Comparison of ENCODE assay signal across 8 mouse cellular contexts in genomic region chr4:155760613-155761355, GRCm38 (mm10). TPM values are rescaled to one million over a fixed set of nuclear protein-coding genes. Genes with fewer than 3 reads are reported as not detected.
DNase-seq lines count a peak whose midpoint lies in the region; ATAC-seq and TF ChIP-seq lines count a peak whose summit lies in the region.

TSS of gene Atad3a (minus strand) at chr4:155761093.

- H3K36me3 ChIP-seq in forebrain, embryonic 10.5 days (replicated peaks): peaks cover 30% of the 10 kb centered on the region
- H3K36me3 ChIP-seq in heart, embryonic 15.5 days: peaks cover 11% of the 10 kb centered on the region
- H3K36me3 ChIP-seq in liver, embryonic 14.5 days (replicated peaks; ENCODE audit: control insufficient read depth, insufficient read depth, low read depth): peaks cover 1% of the 10 kb centered on the region
- H3K36me3 ChIP-seq in neural tube, embryonic 11.5 days (ENCODE audit: control insufficient read depth, insufficient read depth, low read length): peaks cover 7% of the 10 kb centered on the region; the same call in 1 of the 2 replicates
- H3K36me3 ChIP-seq in stomach, postnatal 0 days (ENCODE audit: control insufficient read depth, insufficient read depth, low read length): peaks cover 1% of the 10 kb centered on the region

- no peaks in the 10 kb centered on the region for H3K27me3 ChIP-seq in forebrain, embryonic 10.5 days (ENCODE audit: poor library complexity, severe bottlenecking)
- H3K27me3 ChIP-seq in heart, embryonic 15.5 days: no peaks in the 10 kb centered on the region
- no peaks in the 10 kb centered on the region for H3K27me3 ChIP-seq in liver, embryonic 14.5 days (ENCODE audit: control insufficient read depth, insufficient read depth, low read length)
- H3K27me3 ChIP-seq in neural tube, embryonic 11.5 days (ENCODE audit: control insufficient read depth, insufficient read depth, low read length): no peaks in the 10 kb centered on the region
- no peaks in the 10 kb centered on the region for H3K27me3 ChIP-seq in stomach, postnatal 0 days (ENCODE audit: control insufficient read depth, insufficient read depth, low read length)

- H3K4me2 ChIP-seq in heart, embryonic 15.5 days: peak within 1 kb of the TSS; percentile 95
- H3K4me2 ChIP-seq in liver, embryonic 14.5 days (ENCODE audit: low read depth): peak within 1 kb of the TSS; percentile 100
- H3K4me2 ChIP-seq in neural tube, embryonic 11.5 days (ENCODE audit: low read depth): peak within 1 kb of the TSS; percentile 99
- H3K4me2 ChIP-seq in stomach, postnatal 0 days (replicated peaks; ENCODE audit: low read depth): peak within 1 kb of the TSS; percentile 94

- DNase-seq in CD8-positive naive resting alpha-beta T cell, adult 2 months (ENCODE audit: low read depth in 2 of 2, low spot score in 2 of 2): peak; percentile 92 to 95
- peak; percentile 89 for DNase-seq in c-Kit-positive CD71-negative TER-119-negative erythroid progenitor cells, embryonic 14.5 days (ENCODE audit: low read depth)
- peak; percentile 96 for DNase-seq in forebrain, embryonic 10.5 days (ENCODE audit: extremely low spot score, low spot score)
- peak; percentile 97 to 98 for DNase-seq in kidney, postnatal 25 days
- DNase-seq in liver, embryonic 14.5 days (ENCODE audit: low read depth in 3 of 3, low spot score in 3 of 3): peak; percentile 94 to 96 (median 95)
- peak; percentile 96 for DNase-seq in neural tube, embryonic 11.5 days (ENCODE audit: low spot score)
- DNase-seq in stomach, postnatal 0 days (ENCODE audit: low spot score): peak; percentile 97

- H3K4me3 ChIP-seq in forebrain, embryonic 10.5 days: peak within 1 kb of the TSS; percentile 81
- H3K4me3 ChIP-seq in heart, embryonic 15.5 days: peak within 1 kb of the TSS; percentile 82
- peak within 1 kb of the TSS; percentile 84 to 86 for H3K4me3 ChIP-seq in liver, embryonic 14.5 days (ENCODE audit: insufficient read depth in 1 of 2, low read depth in 2 of 2, low read length in 2 of 2)
- H3K4me3 ChIP-seq in neural tube, embryonic 11.5 days (ENCODE audit: low read depth, low read length): peak within 1 kb of the TSS; percentile 80
- peak within 1 kb of the TSS; percentile 68 for H3K4me3 ChIP-seq in stomach, postnatal 0 days (ENCODE audit: low read depth, low read length)

- peak within 1 kb of the TSS; percentile 82 for H3K9ac ChIP-seq in heart, embryonic 15.5 days
- H3K9ac ChIP-seq in liver, embryonic 14.5 days (replicated peaks): peak within 1 kb of the TSS; percentile 84
- H3K9ac ChIP-seq in neural tube, embryonic 11.5 days (ENCODE audit: low read length): peak within 1 kb of the TSS; percentile 69
- H3K9ac ChIP-seq in stomach, postnatal 0 days (ENCODE audit: low read length): peak within 1 kb of the TSS; percentile 79

- TF ChIP-seq CTCF in liver, embryonic 14.5 days (IDR thresholded peaks at IDR 0.05; ENCODE audit: low read depth): no peak
- no peak for TF ChIP-seq CTCF in stomach, postnatal 0 days (IDR thresholded peaks at IDR 0.05; ENCODE audit: low read depth)

- TF ChIP-seq EP300 in liver, embryonic 14.5 days (IDR thresholded peaks at IDR 0.05; ENCODE audit: low read depth): no peak
- no peak for TF ChIP-seq EP300 in stomach, postnatal 0 days (optimal IDR thresholded peaks at IDR 0.05)

- H3K4me1 ChIP-seq in forebrain, embryonic 10.5 days: peaks cover 35% of the 10 kb centered on the region
- peaks cover 40% of the 10 kb centered on the region for H3K4me1 ChIP-seq in heart, embryonic 15.5 days (replicated peaks)
- H3K4me1 ChIP-seq in liver, embryonic 14.5 days (replicated peaks; ENCODE audit: control insufficient read depth in 2 of 2, insufficient read depth in 2 of 2, low read length in 1 of 2): peaks cover 4 to 15% of the 10 kb centered on the region in 2 experiments
- peaks cover 14% of the 10 kb centered on the region for H3K4me1 ChIP-seq in neural tube, embryonic 11.5 days (ENCODE audit: control insufficient read depth, insufficient read depth, low read length)
- H3K4me1 ChIP-seq in stomach, postnatal 0 days (replicated peaks; ENCODE audit: control insufficient read depth, insufficient read depth): no peaks in the 10 kb centered on the region; the same call in 1 of the 2 replicates

- H3K27ac ChIP-seq in forebrain, embryonic 10.5 days: peak within 1 kb of the TSS; percentile 88
- H3K27ac ChIP-seq in heart, embryonic 15.5 days: peak within 1 kb of the TSS; percentile 88
- H3K27ac ChIP-seq in liver, embryonic 14.5 days: peak within 1 kb of the TSS; percentile 44
- no peak within 1 kb of the TSS for H3K27ac ChIP-seq in neural tube, embryonic 11.5 days (ENCODE audit: low read depth, low read length)
- peak within 1 kb of the TSS; percentile 56; the same call in 1 of the 2 replicates for H3K27ac ChIP-seq in stomach, postnatal 0 days (replicated peaks)

- no peaks in the 10 kb centered on the region for H3K9me3 ChIP-seq in forebrain, embryonic 10.5 days
- H3K9me3 ChIP-seq in heart, embryonic 15.5 days (replicated peaks): no peaks in the 10 kb centered on the region
- H3K9me3 ChIP-seq in liver, embryonic 14.5 days (ENCODE audit: control insufficient read depth, low read length): no peaks in the 10 kb centered on the region
- H3K9me3 ChIP-seq in neural tube, embryonic 11.5 days (ENCODE audit: control insufficient read depth, low read length): no peaks in the 10 kb centered on the region
- H3K9me3 ChIP-seq in stomach, postnatal 0 days (ENCODE audit: control insufficient read depth, low read length): no peaks in the 10 kb centered on the region

- under 1% methylated on average over 68 of the region's 68 CpGs for WGBS in forebrain, embryonic 10.5 days
- WGBS in heart, embryonic 15.5 days: under 1% methylated on average over 67 of the region's 68 CpGs
- under 1% methylated on average over 68 of the region's 68 CpGs for WGBS in liver, embryonic 14.5 days (ENCODE audit: insufficient replicate concordance)
- under 1% methylated on average over 68 of the region's 68 CpGs for WGBS in neural tube, embryonic 11.5 days
- WGBS in stomach, postnatal 0 days: under 1% methylated on average over 54 of the region's 68 CpGs

- peak; percentile 97 for ATAC-seq in heart, embryonic 15.5 days (replicated peaks; ENCODE audit: insufficient number of reproducible peaks, insufficient read depth, low FRiP score, low read depth)
- peak; percentile 97 for ATAC-seq in liver, embryonic 14.5 days (ENCODE audit: insufficient read depth)
- peak; percentile 94 for ATAC-seq in neural tube, embryonic 11.5 days (ENCODE audit: insufficient read depth, low FRiP score, low TSS enrichment)
- peak; percentile 98 for ATAC-seq in stomach, postnatal 0 days (ENCODE audit: low FRiP score, low TSS enrichment)

RNA-seq across cellular contexts. Expression of gene Atad3a, which starts in this region (rescaled TPM):
- 141 and 149 TPM in 2 replicates for polyA plus RNA-seq in forebrain, embryonic 10.5 days (2016; fragmentation: Nextera tagmentation; extraction: Ambion mirVana)
- polyA plus RNA-seq in heart, embryonic 15.5 days (2015; fragmentation: Nextera tagmentation; extraction: Ambion mirVana): 88.9 and 108 TPM in 2 replicates
- 28.7 and 41.8 TPM in 2 replicates for polyA plus RNA-seq in liver, embryonic 14.5 days (2012; rRNA removed)
- 31.2 and 38.7 TPM in 2 replicates for polyA plus RNA-seq in liver, embryonic 14.5 days (2014; fragmentation: Nextera tagmentation; extraction: Ambion mirVana)
- polyA plus RNA-seq in neural tube, embryonic 11.5 days (2014; fragmentation: Nextera tagmentation; extraction: Ambion mirVana): 92.4 and 101 TPM in 2 replicates
- polyA plus RNA-seq in stomach, postnatal 0 days (2015; fragmentation: Nextera tagmentation; extraction: Ambion mirVana): 48.8 and 55.1 TPM in 2 replicates
